Mouse (Mus musculus): Measurements from ENCODE around the gene Adarb2.

GRCm38 (mm10) chr13:8584257-8585005 is 381.8 kb downstream of the Adarb2 start:
- TF ChIP-seq POLR2A (IDR thresholded peaks at IDR 0.05; ENCODE audit: low read depth, low read length) (no peak), CTCF (IDR thresholded peaks at IDR 0.05; ENCODE audit: borderline replicate concordance, insufficient read depth, low read length) (no peak)

All from embryonic fibroblast, embryonic 13.5 days (primary cell).